Mouse (Mus musculus) brain, embryonic 14.5 days (tissue): ENCODE results near the gene Actn1.

Source experiments
- CTCF ChIP-seq: fragments of 200-500 bp; IDR thresholded peaks from 2 replicates; pipeline ENCODE4 v1.5.1; 2012; ENCODE audit warnings: inconsistent platforms, mild to moderate bottlenecking, moderate library complexity, borderline replicate concordance; ENCODE audit not compliant: insufficient read depth, insufficient read length; ENCODE audit errors: extremely low read depth
- POLR2A ChIP-seq: fragments of 200-500 bp; IDR thresholded peaks from 2 replicates; pipeline ENCODE4 v1.6.1; 2012; ENCODE audit warnings: mild to moderate bottlenecking, inconsistent platforms, borderline replicate concordance; ENCODE audit not compliant: poor library complexity, insufficient read depth, insufficient read length, severe bottlenecking; ENCODE audit errors: extremely low read depth

DNA sequence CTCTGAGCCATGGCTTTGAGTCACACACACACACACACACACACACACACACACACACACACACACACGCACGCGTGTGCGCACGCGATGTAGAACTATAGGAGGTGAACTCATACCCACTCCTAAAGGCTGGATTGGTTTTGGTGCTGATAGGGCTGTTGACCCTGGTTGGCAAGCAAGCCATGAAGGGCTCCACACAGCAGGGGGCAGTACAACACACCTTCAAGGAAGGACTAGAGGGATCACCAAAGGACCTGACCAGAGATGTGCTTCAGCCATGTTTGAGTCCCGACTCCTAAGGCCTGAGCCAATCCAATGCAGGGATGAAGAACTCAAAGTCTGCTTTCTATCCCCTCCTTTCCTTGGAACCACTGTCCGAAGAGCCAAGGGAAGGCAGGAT, 130.6 kb downstream of the Actn1 start:
- TF ChIP-seq CTCF: no peak
- no peak for TF ChIP-seq POLR2A
